Mouse (Mus musculus) heart, postnatal 36 days (tissue): ENCODE results near the gene Cdk18. TPM values are rescaled to one million over a fixed set of nuclear protein-coding genes. Genes with fewer than 3 reads are reported as not detected.

ENCODE experiments used
- DNase-seq, 2 experiments: peaks; one replicate each; pipeline ENCODE4 v3.0.0; 2021 to 2022
- intact Hi-C: fragments of 180-260 bp; cut with DNase I; formaldehyde crosslinking; loops from one replicate; pipeline ENCODE4 v1.15.1; 2025
- total RNA-seq, 2 experiments: library from RNA; stranded (reverse); gene quantifications; 2 replicates each; pipeline ENCODE4 v1.2.3; 2021

The Cdk18 gene
- total RNA-seq, 2 experiments from 2014 or later = 16.5 to 17.9 TPM

GRCm38 (mm10) chr1:132121895-132122294, 17.6 kb downstream of the Cdk18 start:
- intact Hi-C loops = loop anchor here (1.0 to 2.0 kb wide), 3 partner anchors 33 to 233 kb away; no protein-coding TSS in a partner anchor
- no peak for DNase-seq

GRCm38 (mm10) chr1:132121236-132121635, 18.2 kb downstream of the Cdk18 start:
- intact Hi-C loops = loop anchor here (1.0 to 2.0 kb wide), 3 partner anchors 34 to 234 kb away; no protein-coding TSS in a partner anchor
- peak; percentile 84 to 89 for DNase-seq

GRCm38 (mm10) chr1:132116606-132117005, 22.9 kb downstream of the Cdk18 start:
- intact Hi-C loops = loop anchor here (1.0 to 5.0 kb wide), 5 partner anchors 49 to 191 kb away; partner anchors contain the start of gene Mfsd4a
- DNase-seq = peak; percentile 71 to 81

GRCm38 (mm10) chr1:132113098-132113497, 26.4 kb downstream of the Cdk18 start:
- no peak for DNase-seq
- intact Hi-C loops = no loop called here

GRCm38 (mm10) chr1:132112426-132112825, 27.1 kb downstream of the Cdk18 start:
- DNase-seq = no peak
- intact Hi-C loops = no loop called here

GRCm38 (mm10) chr1:132111411-132111810, 28.1 kb downstream of the Cdk18 start:
- intact Hi-C loops = no loop called here

GRCm38 (mm10) chr1:132109368-132109767, 30.1 kb downstream of the Cdk18 start:
- intact Hi-C loops = no loop called here
- DNase-seq = no peak

More at GRCm38 (mm10) chr1:132111411-132111810, 28.1 kb downstream of the Cdk18 start:
- no peak for DNase-seq

GRCm38 (mm10) chr1:132104353-132104752, 35.1 kb downstream of the Cdk18 start:
- intact Hi-C loops = no loop called here
- no peak for DNase-seq

- DNase-seq = no peak
- intact Hi-C loops = no loop called here
Observed at GRCm38 (mm10) chr1:132101953-132102697, 37.4 kb downstream of the Cdk18 start.

GRCm38 (mm10) chr1:132099775-132100174, 39.7 kb downstream of the Cdk18 start:
- intact Hi-C loops = no loop called here
- DNase-seq = no peak

GRCm38 (mm10) chr1:132099016-132099415, 40.5 kb downstream of the Cdk18 start:
- intact Hi-C loops = no loop called here
- DNase-seq = no peak

GRCm38 (mm10) chr1:132098076-132098475, 41.4 kb downstream of the Cdk18 start:
- no peak for DNase-seq
- intact Hi-C loops = no loop called here

GRCm38 (mm10) chr1:132095356-132096004, 44.0 kb downstream of the Cdk18 start:
- peak; percentile 52 to 58 for DNase-seq
- intact Hi-C loops = no loop called here

GRCm38 (mm10) chr1:132093269-132093668, 46.2 kb downstream of the Cdk18 start:
- intact Hi-C loops = no loop called here
- no peak for DNase-seq

- no peak for DNase-seq
- intact Hi-C loops = loop anchor here (1.0 kb wide), 1 partner anchor 29 kb away; no protein-coding TSS in a partner anchor
Observed at GRCm38 (mm10) chr1:132090266-132090665, 49.2 kb downstream of the Cdk18 start.

GRCm38 (mm10) chr1:132089767-132090166, 49.7 kb downstream of the Cdk18 start:
- intact Hi-C loops = loop anchor here (1.0 kb wide), 1 partner anchor 28 kb away; no protein-coding TSS in a partner anchor
- DNase-seq = no peak

GRCm38 (mm10) chr1:132088181-132088671, 51.3 kb downstream of the Cdk18 start:
- intact Hi-C loops = no loop called here
- no peak for DNase-seq

- intact Hi-C loops = no loop called here
- no peak for DNase-seq
Observed at GRCm38 (mm10) chr1:132085181-132086049, 54.1 kb downstream of the Cdk18 start.

GRCm38 (mm10) chr1:132078413-132078812, 61.1 kb downstream of the Cdk18 start:
- no peak for DNase-seq
- intact Hi-C loops = no loop called here

- DNase-seq = no peak
- intact Hi-C loops = no loop called here
Observed at GRCm38 (mm10) chr1:132075576-132075975, 63.9 kb downstream of the Cdk18 start.
